In the genomic region with DNA sequence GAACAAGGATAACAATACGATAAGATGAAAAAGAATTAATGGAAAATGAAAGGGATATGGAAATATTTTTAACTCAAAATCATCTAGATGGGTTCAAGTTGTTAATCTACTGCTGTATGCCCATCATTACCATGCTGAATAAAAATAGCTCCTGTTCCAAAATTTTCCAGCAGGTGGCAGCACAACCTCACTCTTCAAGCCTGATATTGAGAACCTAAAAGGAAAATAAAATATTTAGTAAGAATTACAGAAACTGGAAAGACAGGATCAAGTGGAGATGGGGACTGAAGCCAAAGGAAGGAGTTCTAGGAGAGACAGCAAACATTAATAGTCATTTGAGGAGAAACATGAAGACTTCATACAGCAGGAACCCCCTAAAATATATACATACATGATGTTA, we compare ENCODE assay signal across 8 mouse cellular contexts.
DNase-seq lines count a peak whose midpoint lies in the region; ATAC-seq lines count a peak whose summit lies in the region.

No protein-coding gene starts in this region.

- H3K4me2 ChIP-seq in forebrain, embryonic 15.5 days (replicated peaks), result no peak overlapping the region
- H3K4me2 ChIP-seq in midbrain, embryonic 12.5 days (replicated peaks), result no peak overlapping the region

- DNase-seq in cerebellum, adult 11 months, result peak; percentile 3
- peak; percentile 12 for DNase-seq in thymus, postnatal 4 days
- no peak for DNase-seq in thymus, postnatal 14 days
- peak; percentile 61 to 71 for DNase-seq in layer of hippocampus, postnatal 10 days (ENCODE audit: low spot score in 2 of 2)
- DNase-seq in T-cell, adult 2 months (ENCODE audit: low spot score), result no peak

- no peaks in the 10 kb centered on the region for H3K9me3 ChIP-seq in forebrain, embryonic 15.5 days
- no peaks in the 10 kb centered on the region for H3K9me3 ChIP-seq in midbrain, embryonic 12.5 days

- no peak overlapping the region for H3K4me3 ChIP-seq in forebrain, embryonic 15.5 days
- H3K4me3 ChIP-seq in midbrain, embryonic 12.5 days, result no peak overlapping the region

- no peak overlapping the region for H3K9ac ChIP-seq in forebrain, embryonic 15.5 days (replicated peaks)
- H3K9ac ChIP-seq in midbrain, embryonic 12.5 days (replicated peaks), result no peak overlapping the region

- no peaks in the 10 kb centered on the region for H3K36me3 ChIP-seq in forebrain, embryonic 15.5 days
- H3K36me3 ChIP-seq in midbrain, embryonic 12.5 days, result no peaks in the 10 kb centered on the region

- no peak for ATAC-seq in cerebellum, adult (ENCODE audit: insufficient number of reproducible peaks, low FRiP score, low TSS enrichment)
- ATAC-seq in forebrain, embryonic 15.5 days (replicated peaks), result peak; percentile 77; the same call in 1 of the 2 replicates
- peak; percentile 70; the same call in 1 of the 2 replicates for ATAC-seq in midbrain, embryonic 12.5 days (ENCODE audit: low FRiP score, low read depth)

- no peak overlapping the region for H3K27ac ChIP-seq in forebrain, embryonic 15.5 days (replicated peaks)
- no peak overlapping the region for H3K27ac ChIP-seq in midbrain, embryonic 12.5 days (replicated peaks)

- WGBS in forebrain, embryonic 15.5 days, result 6% methylated on average over 1 of the region's 1 CpGs
- 7% methylated on average over 1 of the region's 1 CpGs for WGBS in midbrain, embryonic 12.5 days

- H3K27me3 ChIP-seq in forebrain, embryonic 15.5 days, result no peaks in the 10 kb centered on the region
- H3K27me3 ChIP-seq in midbrain, embryonic 12.5 days, result no peaks in the 10 kb centered on the region

- no peaks in the 10 kb centered on the region for H3K4me1 ChIP-seq in forebrain, embryonic 15.5 days
- H3K4me1 ChIP-seq in midbrain, embryonic 12.5 days, result no peaks in the 10 kb centered on the region

Comparison
In these comparisons a context has a peak if more than half of its experiments do, and no peak if none do; other contexts are left out.
1. DNase-seq: peak in cerebellum, adult 11 months (single experiment), thymus, postnatal 4 days (single experiment) and layer of hippocampus, postnatal 10 days (2 of 2); none in thymus, postnatal 14 days (single experiment) and T-cell, adult 2 months (single experiment).